Mouse (Mus musculus) heart, adult 9 months (tissue): ENCODE results near the gene Sema5a.

ENCODE experiments used
- DNase-seq, 2 experiments: peaks; one replicate each; pipeline ENCODE4 v3.0.0; 2022; ENCODE audit warnings: low spot score in 2 of 2

Gene Sema5a

DNA sequence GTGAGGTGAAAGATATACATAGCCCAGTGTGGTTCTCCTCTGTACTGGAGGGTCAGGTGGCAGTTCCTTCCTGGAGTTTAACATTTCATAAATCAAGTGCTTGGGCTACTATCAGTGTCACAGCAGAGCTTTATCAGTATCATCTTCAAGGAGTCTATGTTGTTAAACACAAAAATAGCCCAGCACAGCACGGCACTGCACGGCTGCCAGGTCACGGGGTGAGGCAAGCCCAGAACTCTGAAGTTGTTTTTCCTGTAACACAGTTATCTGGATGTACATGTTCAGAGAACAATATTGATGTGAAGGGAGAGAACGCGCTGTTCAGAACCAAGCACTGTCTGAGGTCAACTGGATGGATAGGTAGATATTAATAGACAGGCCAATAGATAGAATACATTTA lies 112.2 kb downstream of the Sema5a start:
- DNase-seq = no peak

DNA sequence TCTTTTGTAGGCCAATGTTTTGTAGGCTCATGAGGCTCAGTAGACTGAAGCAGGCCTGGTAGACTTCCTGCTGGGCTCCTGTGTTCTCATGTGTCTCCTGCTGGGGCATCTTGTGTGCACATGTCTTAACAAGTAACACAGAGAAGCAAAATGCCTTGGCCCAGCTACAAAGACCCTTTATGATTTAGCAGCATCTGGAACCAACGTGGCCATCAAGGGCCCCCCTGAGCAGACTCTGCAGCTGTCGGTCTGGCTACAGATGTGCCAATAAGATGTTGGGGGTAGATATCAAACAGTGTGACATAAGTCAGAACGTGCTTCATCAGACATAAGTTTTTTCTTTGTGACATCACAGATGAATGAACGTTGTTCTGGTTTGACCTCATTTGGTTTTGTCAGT lies 123.2 kb downstream of the Sema5a start:
- DNase-seq = no peak

GRCm38 (mm10) chr15:32370914-32371313 lies 126.3 kb downstream of the Sema5a start:
- DNase-seq = no peak

DNA sequence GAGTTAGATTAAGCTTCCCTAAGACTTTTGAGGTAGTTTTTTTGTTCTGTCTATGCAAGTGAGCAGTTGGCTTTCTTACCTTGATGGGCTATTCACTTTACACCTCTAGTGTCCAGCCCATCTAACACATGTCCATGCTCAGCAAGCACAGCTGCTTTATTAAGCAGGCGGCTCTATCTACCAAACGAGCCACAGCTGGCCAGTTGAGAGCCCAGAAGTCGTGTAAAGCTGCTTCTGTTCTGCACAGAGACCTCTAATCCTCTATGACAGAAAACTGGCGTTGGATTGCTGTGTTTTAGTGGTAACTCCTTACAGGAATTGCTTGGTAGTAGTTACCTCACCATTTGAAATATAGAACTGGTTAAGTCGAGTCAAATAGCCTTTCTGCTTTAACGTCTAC lies 126.8 kb downstream of the Sema5a start:
- DNase-seq = no peak

GRCm38 (mm10) chr15:32376326-32376725 lies 131.7 kb downstream of the Sema5a start:
- DNase-seq = no peak

GRCm38 (mm10) chr15:32377781-32378180 lies 133.2 kb downstream of the Sema5a start:
- DNase-seq = no peak

- no peak for DNase-seq
These were observed 135.7 kb downstream of the Sema5a start for GRCm38 (mm10) chr15:32380311-32380710.

- no peak for DNase-seq
These were observed 138.4 kb downstream of the Sema5a start for GRCm38 (mm10) chr15:32382930-32383481.

GRCm38 (mm10) chr15:32396241-32396890 lies 151.8 kb downstream of the Sema5a start:
- no peak for DNase-seq

DNA sequence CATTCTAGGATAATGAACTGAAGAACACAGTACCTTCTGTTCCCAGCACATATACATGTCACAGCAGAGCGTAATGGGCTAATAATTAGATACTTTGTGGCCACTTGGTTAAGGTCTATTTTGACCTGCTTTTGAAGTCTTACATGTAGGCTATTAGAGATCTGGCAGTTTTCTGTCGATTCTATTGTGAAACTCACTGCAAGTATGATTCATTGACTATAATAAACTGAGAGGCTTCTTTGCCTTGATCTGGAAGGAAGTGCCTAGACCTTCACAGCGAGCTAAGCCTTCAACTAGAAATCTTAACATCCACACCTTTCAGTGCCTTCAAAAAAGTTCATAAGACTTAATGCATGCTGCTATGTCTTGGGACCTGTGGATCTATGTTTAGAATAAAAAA lies 152.5 kb downstream of the Sema5a start:
- no peak for DNase-seq

DNA sequence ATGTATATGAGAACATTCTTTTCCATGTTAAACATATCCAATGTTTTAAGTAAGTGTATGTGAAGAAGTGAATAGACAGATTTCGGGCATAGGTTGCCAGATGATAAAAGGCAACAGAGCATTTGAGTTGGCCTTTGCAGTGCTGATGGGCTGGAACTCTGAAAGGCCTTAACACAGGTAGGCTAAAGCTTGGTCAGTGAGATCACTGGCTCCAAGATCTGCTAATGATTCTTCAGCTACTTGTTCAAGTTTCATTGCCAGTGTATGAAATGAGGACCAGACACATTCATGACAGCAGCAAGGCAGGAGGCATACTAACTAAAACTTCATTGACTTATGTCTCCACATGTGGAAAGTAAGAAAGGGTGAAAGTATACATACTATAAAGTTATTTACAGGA lies 154.1 kb downstream of the Sema5a start:
- DNase-seq = no peak

- DNase-seq = no peak
These were observed 157.4 kb downstream of the Sema5a start for GRCm38 (mm10) chr15:32401909-32402527.

DNA sequence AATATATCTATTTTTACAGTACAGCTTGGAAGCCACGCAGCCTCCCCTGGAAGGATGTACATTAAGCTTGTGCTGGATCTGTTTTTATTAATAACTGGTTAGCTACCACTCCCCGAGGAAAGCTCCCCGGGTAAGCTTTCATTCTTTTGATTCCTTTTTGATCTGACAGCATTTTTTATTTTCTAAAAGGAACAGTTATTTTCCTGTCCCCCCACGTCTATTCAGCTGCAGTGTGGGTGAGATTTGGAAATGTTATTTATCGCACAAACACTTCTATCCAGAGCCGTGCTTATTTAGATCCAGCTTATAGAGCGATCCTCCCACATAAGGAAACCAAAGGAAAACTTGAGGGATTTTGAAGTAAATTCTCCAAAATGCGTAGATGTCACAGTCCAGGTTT lies 158.7 kb downstream of the Sema5a start:
- DNase-seq = no peak

DNA sequence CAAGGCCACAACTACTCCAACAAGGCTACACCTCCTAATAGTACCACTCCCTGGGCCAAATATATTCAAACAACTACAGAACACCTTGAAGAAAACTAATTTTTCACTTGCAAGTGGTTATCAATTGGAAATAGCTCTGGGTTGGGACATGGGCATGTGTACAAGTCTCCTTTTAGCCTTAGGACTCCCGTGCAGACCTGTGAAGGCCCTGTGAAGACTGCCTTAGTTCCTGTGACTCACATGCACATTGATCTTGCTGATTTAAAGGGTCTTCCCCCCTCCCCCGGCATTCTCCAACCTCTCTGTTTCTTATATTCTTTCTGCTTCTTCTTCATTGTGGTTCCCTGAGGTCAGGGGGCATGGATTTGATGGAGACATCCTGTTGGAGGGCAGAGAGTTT lies 161.8 kb downstream of the Sema5a start:
- no peak for DNase-seq

- no peak for DNase-seq
These were observed 163.2 kb downstream of the Sema5a start for GRCm38 (mm10) chr15:32407766-32408165.

DNA sequence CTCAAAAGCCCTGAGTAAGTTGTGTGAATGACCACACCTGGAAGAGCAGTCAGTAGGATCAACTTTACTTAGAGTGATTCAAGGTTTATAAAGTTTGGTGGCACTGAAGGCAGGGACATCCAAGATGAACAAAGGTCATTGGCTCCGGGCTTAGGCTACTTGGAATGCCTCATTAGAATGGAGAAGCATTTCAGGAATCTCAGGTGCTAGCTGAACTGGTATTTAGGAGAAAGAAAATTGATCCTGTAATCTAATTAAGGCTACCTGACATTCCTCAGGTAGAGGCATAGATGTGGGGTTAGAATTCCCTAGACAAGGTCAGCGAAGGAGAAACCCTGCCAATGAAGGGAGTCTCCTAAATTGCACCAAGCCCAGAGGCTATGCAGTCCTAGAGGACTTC lies 171.7 kb downstream of the Sema5a start:
- DNase-seq = no peak

DNA sequence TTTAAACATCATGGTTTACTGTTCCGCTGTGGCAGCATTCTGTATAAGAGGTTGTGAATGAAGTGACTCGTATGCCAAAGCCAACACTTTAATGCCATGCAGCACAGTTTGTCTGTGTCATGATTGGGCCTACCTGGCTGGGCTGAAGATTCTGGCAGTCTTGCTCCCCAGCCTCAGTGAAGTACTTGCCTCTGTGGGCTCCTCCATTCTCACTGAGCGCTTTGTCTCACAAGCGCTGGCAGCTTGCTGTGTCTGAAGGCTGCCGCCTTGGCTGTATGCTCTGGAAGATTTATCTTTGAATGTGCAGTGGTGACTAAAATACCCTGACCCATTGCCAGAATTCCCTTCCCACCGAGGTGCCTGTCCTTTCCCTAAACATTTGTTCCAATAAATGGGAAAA lies 178.0 kb downstream of the Sema5a start:
- peak in 1 of 2 experiments; percentile 7 for DNase-seq

GRCm38 (mm10) chr15:32423061-32423460 lies 178.5 kb downstream of the Sema5a start:
- DNase-seq = no peak

- DNase-seq = no peak
These were observed 182.7 kb downstream of the Sema5a start for GRCm38 (mm10) chr15:32427188-32427924.

- DNase-seq = peak in 1 of 2 experiments; percentile 2
These were observed 188.6 kb downstream of the Sema5a start for GRCm38 (mm10) chr15:32432927-32433832.

DNA sequence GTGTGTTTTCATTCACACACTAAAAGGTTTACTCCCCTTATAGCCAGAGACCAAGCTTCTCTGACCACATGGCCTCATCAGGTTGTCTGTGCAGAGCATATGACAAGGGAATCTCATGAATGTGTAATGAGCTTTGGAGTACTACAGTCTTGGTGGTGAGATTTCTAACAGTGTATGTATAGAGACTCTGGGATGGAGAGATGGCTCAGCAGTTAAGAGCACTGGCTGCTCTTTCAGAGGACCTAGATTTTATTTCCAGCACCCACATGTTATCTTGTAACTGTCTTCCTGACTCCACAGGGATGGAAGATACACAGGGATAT lies 189.2 kb downstream of the Sema5a start:
- DNase-seq = no peak

DNA sequence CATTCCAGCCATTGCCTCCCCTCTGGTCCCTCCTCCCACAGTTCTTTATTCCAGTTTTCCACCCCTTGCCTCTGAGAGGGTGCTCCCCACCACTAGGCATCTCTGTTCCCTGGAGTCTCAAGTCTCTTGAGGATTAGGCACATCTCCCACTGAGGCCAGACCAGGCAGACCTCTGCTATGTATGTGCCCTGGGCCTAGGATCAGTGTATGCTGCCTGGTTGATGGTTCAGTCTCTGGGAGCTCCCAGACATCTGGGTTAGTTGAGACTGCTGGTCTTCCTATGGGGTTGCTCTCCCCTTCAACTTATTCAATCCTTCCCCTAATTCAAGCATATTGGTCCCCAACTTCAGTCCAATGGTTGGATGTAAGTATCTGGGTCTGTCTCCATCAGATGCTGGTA lies 189.7 kb downstream of the Sema5a start:
- no peak for DNase-seq
